Mouse (Mus musculus): ENCODE results near the gene Olfr108. TPM values are rescaled to one million over a fixed set of nuclear protein-coding genes. Genes with fewer than 3 reads are reported as not detected.

Olfr108 gene
- polyA plus RNA-seq (2014; fragmentation: Nextera tagmentation; extraction: Ambion mirVana), result not detected in 2 replicates

- no peak within 1 kb of the TSS for H3K27ac ChIP-seq (ENCODE audit: low read depth, low read length)
- 95% methylated on average over 1 of the region's 1 CpGs for WGBS
- H3K4me2 ChIP-seq, result no peak within 1 kb of the TSS
- H3K9ac ChIP-seq (ENCODE audit: low read depth, low read length), result no peak within 1 kb of the TSS
- no peaks in the 10 kb centered on the region for H3K4me1 ChIP-seq (replicated peaks; ENCODE audit: control insufficient read depth, insufficient read depth, low read length)
- H3K4me3 ChIP-seq (ENCODE audit: low read depth, low read length), result no peak within 1 kb of the TSS
- H3K9me3 ChIP-seq (ENCODE audit: control insufficient read depth, low read length), result no peaks in the 10 kb centered on the region
- H3K27me3 ChIP-seq (replicated peaks; ENCODE audit: control insufficient read depth, insufficient read depth, low read length), result no peaks in the 10 kb centered on the region
- no peaks in the 10 kb centered on the region for H3K36me3 ChIP-seq (ENCODE audit: control insufficient read depth, insufficient read depth, low read length)
- ATAC-seq (replicated peaks; ENCODE audit: low FRiP score) (no peak), DNase-seq (ENCODE audit: low spot score) (no peak)
Observed at GRCm38 (mm10) chr17:37445180-37445579, at the start of gene Olfr108. TSS of gene Olfr108 (plus strand) at chr17:37445480.

GRCm38 (mm10) chr17:37398926-37399325 is 46.4 kb upstream of the Olfr108 start, which contains the start of gene Olfr107:
TSS of gene Olfr107 (plus strand) at chr17:37399226.
- Histone ChIP-seq H3K4me3 (ENCODE audit: low read depth, low read length) (no peak within 1 kb of the TSS), H3K27ac (ENCODE audit: low read depth, low read length) (no peak within 1 kb of the TSS), H3K4me2 (no peak within 1 kb of the TSS), H3K27me3 (replicated peaks; ENCODE audit: control insufficient read depth, insufficient read depth, low read length) (no peaks in the 10 kb centered on the region), H3K36me3 (ENCODE audit: control insufficient read depth, insufficient read depth, low read length) (no peaks in the 10 kb centered on the region), H3K9me3 (ENCODE audit: control insufficient read depth, low read length) (no peaks in the 10 kb centered on the region), H3K9ac (ENCODE audit: low read depth, low read length) (no peak within 1 kb of the TSS), H3K4me1 (replicated peaks; ENCODE audit: control insufficient read depth, insufficient read depth, low read length) (no peaks in the 10 kb centered on the region)
- DNase-seq (ENCODE audit: low spot score), result no peak
- WGBS, result 75% methylated on average over 3 of the region's 3 CpGs
- ATAC-seq (replicated peaks; ENCODE audit: low FRiP score), result no peak

GRCm38 (mm10) chr17:37413380-37413779 is 31.9 kb upstream of the Olfr108 start:
- Histone ChIP-seq H3K27ac (ENCODE audit: low read depth, low read length) (no peak overlapping the region), H3K9ac (ENCODE audit: low read depth, low read length) (no peak overlapping the region), H3K9me3 (ENCODE audit: control insufficient read depth, low read length) (peaks cover 2% of the 10 kb centered on the region; the same call in 1 of the 2 replicates), H3K27me3 (replicated peaks; ENCODE audit: control insufficient read depth, insufficient read depth, low read length) (no peaks in the 10 kb centered on the region), H3K4me2 (no peak overlapping the region), H3K4me1 (replicated peaks; ENCODE audit: control insufficient read depth, insufficient read depth, low read length) (no peaks in the 10 kb centered on the region), H3K36me3 (ENCODE audit: control insufficient read depth, insufficient read depth, low read length) (no peaks in the 10 kb centered on the region), H3K4me3 (ENCODE audit: low read depth, low read length) (no peak overlapping the region)
- ATAC-seq (replicated peaks; ENCODE audit: low FRiP score) (no peak), DNase-seq (ENCODE audit: low spot score) (no peak)

- no peak within 1 kb of the TSS for H3K4me3 ChIP-seq (ENCODE audit: low read depth, low read length)
- no peaks in the 10 kb centered on the region for H3K9me3 ChIP-seq (ENCODE audit: control insufficient read depth, low read length)
- 95% methylated on average over 1 of the region's 1 CpGs for WGBS
- no peak within 1 kb of the TSS for H3K27ac ChIP-seq (ENCODE audit: low read depth, low read length)
- DNase-seq (ENCODE audit: low spot score) (no peak), ATAC-seq (replicated peaks; ENCODE audit: low FRiP score) (no peak)
- H3K4me2 ChIP-seq, result no peak within 1 kb of the TSS
- no peaks in the 10 kb centered on the region for H3K27me3 ChIP-seq (replicated peaks; ENCODE audit: control insufficient read depth, insufficient read depth, low read length)
- no peaks in the 10 kb centered on the region for H3K36me3 ChIP-seq (ENCODE audit: control insufficient read depth, insufficient read depth, low read length)
- no peak within 1 kb of the TSS for H3K9ac ChIP-seq (ENCODE audit: low read depth, low read length)
- H3K4me1 ChIP-seq (replicated peaks; ENCODE audit: control insufficient read depth, insufficient read depth, low read length), result no peaks in the 10 kb centered on the region
Observed at GRCm38 (mm10) chr17:37458616-37459015, 13.3 kb downstream of the Olfr108 start, which contains the start of gene Olfr109. TSS of gene Olfr109 (plus strand) at chr17:37458916.

- ATAC-seq (replicated peaks; ENCODE audit: low FRiP score) (no peak), DNase-seq (ENCODE audit: low spot score) (no peak)
- H3K9ac ChIP-seq (ENCODE audit: low read depth, low read length), result no peak within 1 kb of the TSS
- WGBS, result 82% methylated on average over 2 of the region's 2 CpGs
- 0 out of 2 replicates have a peak, but pooled peaks cover 2% of the 10 kb centered on the region for H3K9me3 ChIP-seq (ENCODE audit: control insufficient read depth, low read length)
- H3K36me3 ChIP-seq (ENCODE audit: control insufficient read depth, insufficient read depth, low read length), result no peaks in the 10 kb centered on the region
- H3K27ac ChIP-seq (ENCODE audit: low read depth, low read length), result no peak within 1 kb of the TSS
- H3K4me3 ChIP-seq (ENCODE audit: low read depth, low read length), result no peak within 1 kb of the TSS
- H3K27me3 ChIP-seq (replicated peaks; ENCODE audit: control insufficient read depth, insufficient read depth, low read length), result no peaks in the 10 kb centered on the region
- H3K4me2 ChIP-seq, result no peak within 1 kb of the TSS
- H3K4me1 ChIP-seq (replicated peaks; ENCODE audit: control insufficient read depth, insufficient read depth, low read length), result no peaks in the 10 kb centered on the region
Observed at GRCm38 (mm10) chr17:37483452-37483851, 38.2 kb downstream of the Olfr108 start, which contains the start of gene H2-M2. TSS of gene H2-M2 (minus strand) at chr17:37483552.

- 25% methylated on average over 1 of the region's 1 CpGs for WGBS
- H3K9me3 ChIP-seq (ENCODE audit: control insufficient read depth, low read length), result no peaks in the 10 kb centered on the region
- no peaks in the 10 kb centered on the region for H3K4me1 ChIP-seq (replicated peaks; ENCODE audit: control insufficient read depth, insufficient read depth, low read length)
- H3K27ac ChIP-seq (ENCODE audit: low read depth, low read length), result no peak within 1 kb of the TSS
- H3K4me2 ChIP-seq, result no peak within 1 kb of the TSS
- no peaks in the 10 kb centered on the region for H3K27me3 ChIP-seq (replicated peaks; ENCODE audit: control insufficient read depth, insufficient read depth, low read length)
- ATAC-seq (replicated peaks; ENCODE audit: low FRiP score), result no peak
- no peaks in the 10 kb centered on the region for H3K36me3 ChIP-seq (ENCODE audit: control insufficient read depth, insufficient read depth, low read length)
- no peak for DNase-seq (ENCODE audit: low spot score)
- H3K4me3 ChIP-seq (ENCODE audit: low read depth, low read length), result no peak within 1 kb of the TSS
- H3K9ac ChIP-seq (ENCODE audit: low read depth, low read length), result no peak within 1 kb of the TSS
Observed at GRCm38 (mm10) chr17:37491930-37492518, 46.7 kb downstream of the Olfr108 start, which contains the start of gene Olfr110. TSS of gene Olfr110 (plus strand) at chr17:37492468.

Other genes starting within 250 kb of the Olfr108 start
- gene Olfr94, start 244.5 kb upstream of the Olfr108 start, polyA plus RNA-seq (2014; fragmentation: Nextera tagmentation; extraction: Ambion mirVana), result not detected in 2 replicates
- gene Olfr95, start 232.4 kb upstream of the Olfr108 start, polyA plus RNA-seq (2014; fragmentation: Nextera tagmentation; extraction: Ambion mirVana), result not detected in 2 replicates
- gene Olfr96, start 225.3 kb upstream of the Olfr108 start, polyA plus RNA-seq (2014; fragmentation: Nextera tagmentation; extraction: Ambion mirVana), result not detected in 2 replicates
- gene Olfr97, start 208.2 kb upstream of the Olfr108 start, polyA plus RNA-seq (2014; fragmentation: Nextera tagmentation; extraction: Ambion mirVana), result not detected in 2 replicates
- gene Olfr98, start 181.7 kb upstream of the Olfr108 start, polyA plus RNA-seq (2014; fragmentation: Nextera tagmentation; extraction: Ambion mirVana), result not detected in 2 replicates
- 1.4 and 1.9 TPM in 2 replicates for gene H2-M3, start 175.3 kb upstream of the Olfr108 start, polyA plus RNA-seq (2014; fragmentation: Nextera tagmentation; extraction: Ambion mirVana)
- gene Olfr99, start 162.0 kb upstream of the Olfr108 start, polyA plus RNA-seq (2014; fragmentation: Nextera tagmentation; extraction: Ambion mirVana), result not detected in 2 replicates
- not detected in 2 replicates for gene Olfr101, start 141.2 kb upstream of the Olfr108 start, polyA plus RNA-seq (2014; fragmentation: Nextera tagmentation; extraction: Ambion mirVana)
- gene Olfr102, start 128.4 kb upstream of the Olfr108 start, polyA plus RNA-seq (2014; fragmentation: Nextera tagmentation; extraction: Ambion mirVana), result not detected in 2 replicates
- not detected in 2 replicates for gene Olfr103, start 105.8 kb upstream of the Olfr108 start, polyA plus RNA-seq (2014; fragmentation: Nextera tagmentation; extraction: Ambion mirVana)
- gene Olfr104-ps, start 85.9 kb upstream of the Olfr108 start, polyA plus RNA-seq (2014; fragmentation: Nextera tagmentation; extraction: Ambion mirVana), result not detected in 2 replicates
- not detected in 2 replicates for gene Olfr105-ps, start 66.4 kb upstream of the Olfr108 start, polyA plus RNA-seq (2014; fragmentation: Nextera tagmentation; extraction: Ambion mirVana)
- gene Olfr106-ps, start 55.1 kb upstream of the Olfr108 start, polyA plus RNA-seq (2014; fragmentation: Nextera tagmentation; extraction: Ambion mirVana), result not detected in 2 replicates
- gene Olfr107, start 46.3 kb upstream of the Olfr108 start, polyA plus RNA-seq (2014; fragmentation: Nextera tagmentation; extraction: Ambion mirVana), result not detected in 2 replicates
- gene Olfr109, start 13.4 kb downstream of the Olfr108 start, polyA plus RNA-seq (2014; fragmentation: Nextera tagmentation; extraction: Ambion mirVana), result not detected in 2 replicates
- not detected in 2 replicates for gene H2-M2, start 38.1 kb downstream of the Olfr108 start, polyA plus RNA-seq (2014; fragmentation: Nextera tagmentation; extraction: Ambion mirVana)
- not detected in 2 replicates for gene Olfr110, start 47.0 kb downstream of the Olfr108 start, polyA plus RNA-seq (2014; fragmentation: Nextera tagmentation; extraction: Ambion mirVana)
- gene Olfr111, start 62.5 kb downstream of the Olfr108 start, polyA plus RNA-seq (2014; fragmentation: Nextera tagmentation; extraction: Ambion mirVana), result not detected in 2 replicates
- gene Olfr112, start 124.0 kb downstream of the Olfr108 start, polyA plus RNA-seq (2014; fragmentation: Nextera tagmentation; extraction: Ambion mirVana), result not detected in 2 replicates
- gene Olfr113, start 132.2 kb downstream of the Olfr108 start, polyA plus RNA-seq (2014; fragmentation: Nextera tagmentation; extraction: Ambion mirVana), result not detected in 2 replicates
- not detected in 2 replicates for gene Olfr114, start 147.3 kb downstream of the Olfr108 start, polyA plus RNA-seq (2014; fragmentation: Nextera tagmentation; extraction: Ambion mirVana)
- gene Olfr115, start 181.6 kb downstream of the Olfr108 start, polyA plus RNA-seq (2014; fragmentation: Nextera tagmentation; extraction: Ambion mirVana), result not detected in 2 replicates
- not detected in 2 replicates for gene Olfr116, start 181.7 kb downstream of the Olfr108 start, polyA plus RNA-seq (2014; fragmentation: Nextera tagmentation; extraction: Ambion mirVana)
- gene Olfr117, start 218.3 kb downstream of the Olfr108 start, polyA plus RNA-seq (2014; fragmentation: Nextera tagmentation; extraction: Ambion mirVana), result not detected in 2 replicates
- not detected in 2 replicates for gene Olfr118, start 221.5 kb downstream of the Olfr108 start, polyA plus RNA-seq (2014; fragmentation: Nextera tagmentation; extraction: Ambion mirVana)